Mouse (Mus musculus): ENCODE measurements around the gene Lmntd1.

DNA sequence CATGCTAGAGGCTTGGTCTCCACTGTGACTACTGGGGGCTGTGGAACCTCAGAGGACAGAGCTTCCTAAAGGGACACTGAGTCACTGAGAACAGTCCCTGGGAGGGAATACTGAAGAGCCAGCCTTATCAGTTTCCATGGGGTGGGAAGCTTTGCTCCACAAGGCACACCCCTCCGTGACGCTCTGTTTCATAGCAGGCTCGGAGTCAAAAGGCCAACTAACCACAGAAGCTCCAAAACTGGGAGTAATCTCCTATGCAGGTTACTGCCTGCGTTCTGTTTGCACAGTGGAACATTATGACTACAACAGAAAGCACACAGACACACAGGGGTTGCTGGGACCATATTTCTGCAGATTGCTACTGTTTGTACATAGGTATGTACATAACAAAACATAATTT is 18.2 kb downstream of the Lmntd1 start:
- no peak for TF ChIP-seq CTCF (IDR thresholded peaks at IDR 0.05; ENCODE audit: borderline replicate concordance, control insufficient read depth, extremely low read depth, insufficient read depth, low read length, poor library complexity)
- no peak for TF ChIP-seq POLR2A (IDR thresholded peaks at IDR 0.05; ENCODE audit: control insufficient read depth, extremely low read depth, insufficient read depth, low read length, poor library complexity)
